In genomic region chr1:90952808-90953207, GRCm38 (mm10) we compare ENCODE assay signal across 25 mouse cellular contexts. TPM values are rescaled to one million over a fixed set of nuclear protein-coding genes. Genes with fewer than 3 reads are reported as not detected.
"Had no signal": no experiment of that assay in that cellular context is flagged by ENCODE, and none has a peak within 500 bp of the region (broad histone marks: within the 10 kb centered on the region; RNA-seq: fewer than 3 reads in every experiment).

Prlh (plus strand) TSS chr1:90953108.

- H3K4me1 ChIP-seq: midbrain, embryonic 10.5 days; midbrain, embryonic 12.5 days had no signal

- H3K4me3 ChIP-seq: midbrain, embryonic 10.5 days; midbrain, embryonic 12.5 days; myocyte; neural tube, embryonic 13.5 days; neural tube, embryonic 15.5 days had no signal

- H3K27ac ChIP-seq: midbrain, embryonic 10.5 days; midbrain, embryonic 12.5 days; neural tube, embryonic 13.5 days; neural tube, embryonic 15.5 days had no signal

- H3K27me3 ChIP-seq: midbrain, embryonic 12.5 days had no signal

- H3K9ac ChIP-seq: lung, embryonic 14.5 days; midbrain, embryonic 12.5 days; neural tube, embryonic 13.5 days; neural tube, embryonic 15.5 days had no signal

- H3K9me3 ChIP-seq: midbrain, embryonic 10.5 days; midbrain, embryonic 12.5 days; neural tube, embryonic 13.5 days; neural tube, embryonic 15.5 days had no signal

- H3K36me3 ChIP-seq: midbrain, embryonic 10.5 days; midbrain, embryonic 12.5 days; neural tube, embryonic 13.5 days; neural tube, embryonic 15.5 days had no signal

- H3K4me2 ChIP-seq: lung, embryonic 14.5 days; midbrain, embryonic 12.5 days; neural tube, embryonic 13.5 days; neural tube, embryonic 15.5 days had no signal

- DNase-seq: lung, adult 18-20 months; lung, embryonic 14.5 days; lung, postnatal 10 days; lung, postnatal 4 days; retina, postnatal 1 day; right cerebral cortex, adult 18-20 months; right cerebral cortex, postnatal 25 days; right cerebral cortex, postnatal 4 days; spleen, adult 18-20 months; thymus, adult 18-20 months; thymus, postnatal 14 days; thymus, postnatal 36 days had no signal

- ATAC-seq: midbrain, embryonic 16.5 days had no signal

RNA-seq across cellular contexts. Expression of gene Prlh, which starts in this region (rescaled TPM):
- polyA plus RNA-seq: lung, embryonic 14.5 days; lung, embryonic 16.5 days; midbrain, embryonic 10.5 days; midbrain, embryonic 12.5 days; midbrain, embryonic 14.5 days; midbrain, embryonic 16.5 days; myocyte; neural tube, embryonic 11.5 days; neural tube, embryonic 13.5 days; neural tube, embryonic 15.5 days; small intestine, adult 2 months; stomach, embryonic 14.5 days; stomach, embryonic 16.5 days; thymus, postnatal 0 days had no signal
